Mouse (Mus musculus) gastrocnemius, postnatal 25 days (tissue): ENCODE measurements around the gene Eefsec. TPM values are rescaled to one million over a fixed set of nuclear protein-coding genes. Genes with fewer than 3 reads are reported as not detected.

Experiments used
- DNase-seq: peaks from one replicate; pipeline ENCODE4 v3.0.0; 2022
- total RNA-seq, 2 experiments: library from RNA; stranded (reverse); gene quantifications; 1 replicate in 1 of 2; 2 replicates in 1 of 2; pipeline ENCODE4 v1.2.3; 2021

The Eefsec gene
- total RNA-seq, 2 experiments from 2014 or later: 7.4 to 7.5 TPM

GRCm38 (mm10) chr6:88207403-88208033 lies 238.8 kb downstream of the Eefsec start:
- no peak for DNase-seq

Other genes with a start within 250 kb of the Eefsec start
- not detected for gene Dnajb8, start 224.3 kb downstream of the Eefsec start, total RNA-seq
- 10 to 100 TPM; 16.9 to 17.8 TPM for gene Ruvbl1, start 18.9 kb upstream of the Eefsec start, total RNA-seq
- 10 to 100 TPM; 22.1 to 22.9 TPM for gene Sec61a1, start 72.4 kb upstream of the Eefsec start, total RNA-seq
- 10 to 100 TPM; 56.2 to 78.7 TPM for gene Kbtbd12, start 191.4 kb upstream of the Eefsec start, total RNA-seq